Mouse (Mus musculus): ENCODE data around the gene Olfr571. TPM values are rescaled to one million over a fixed set of nuclear protein-coding genes. Genes with fewer than 3 reads are reported as not detected.

The Olfr571 gene
- not detected for total RNA-seq (2021)

DNA sequence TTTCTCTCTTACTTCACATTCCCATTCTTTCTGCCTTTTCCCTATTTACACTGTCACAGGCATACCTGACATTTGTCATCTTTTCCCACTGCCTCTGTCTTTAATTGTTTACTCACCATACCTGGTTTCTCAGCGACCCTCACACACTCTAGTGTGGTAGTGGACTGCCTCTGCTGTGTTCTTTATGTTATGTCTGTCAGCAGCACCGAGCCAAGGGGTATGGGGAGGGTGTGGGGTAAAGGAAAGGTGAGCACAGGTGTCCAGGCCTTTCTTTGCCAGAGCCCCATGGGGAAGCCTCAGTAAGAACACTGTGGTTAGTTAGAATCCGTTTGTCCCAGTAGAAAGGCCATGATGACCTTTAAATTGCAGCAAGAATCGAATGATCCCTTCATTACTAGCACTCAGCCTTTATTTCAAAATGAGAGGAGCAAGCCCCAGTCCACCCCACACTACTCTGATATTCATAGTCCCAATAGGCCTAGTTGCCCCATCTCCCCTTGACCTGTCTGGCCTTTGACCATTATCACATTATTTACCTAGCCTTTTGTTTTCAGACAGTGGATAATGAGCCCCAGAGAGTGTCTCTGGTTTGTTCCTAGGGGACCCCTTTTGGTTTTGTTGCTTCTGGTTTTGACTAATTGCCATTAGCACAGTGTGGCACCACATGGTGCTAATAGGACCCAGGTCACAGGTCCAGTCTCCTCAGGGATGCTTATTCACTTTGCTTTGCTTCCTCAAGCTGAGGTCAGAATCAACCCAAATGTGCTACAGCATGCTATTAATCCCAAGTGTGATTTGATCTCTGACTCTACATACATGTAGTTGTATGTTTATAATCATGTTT is at the start of gene Olfr571:
Gene Olfr571, minus strand, starts transcription at position 505 of the 844 bp plus-strand sequence.
- intact Hi-C loops (cut with DNase I) = loop anchor here (2.0 kb wide), 1 partner anchor 222 kb away; the partner anchor contains the start of gene Olfr557
- no peak for DNase-seq (ENCODE audit: low spot score in 2 of 2)

GRCm38 (mm10) chr7:102962360-102962759 is 45.0 kb upstream of the Olfr571 start, which contains the start of gene Olfr576:
Olfr576 (plus strand) TSS chr7:102962660.
- intact Hi-C loops (cut with DNase I) = no loop called here
- no peak for DNase-seq (ENCODE audit: low spot score in 2 of 2)

DNA sequence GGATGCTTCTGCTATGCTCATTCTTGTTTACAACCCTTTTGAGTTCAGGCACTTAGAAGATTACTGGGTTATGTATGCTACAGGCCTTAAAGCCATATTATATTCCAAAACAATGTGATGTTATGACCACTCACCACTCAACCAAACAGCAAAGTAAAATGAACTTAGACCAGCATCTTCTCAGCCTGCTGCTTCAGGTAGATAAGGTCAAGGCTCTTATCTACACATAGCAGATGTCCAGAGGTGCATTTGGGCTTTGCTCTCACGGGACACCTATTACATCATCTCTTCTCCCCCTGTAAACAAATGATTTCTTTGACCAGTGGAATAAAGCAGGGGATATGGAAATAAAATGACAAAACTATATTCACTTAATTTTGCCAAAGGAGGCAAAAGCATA is 41.3 kb upstream of the Olfr571 start, which contains the start of gene Olfr575:
Gene Olfr575, minus strand, starts transcription at position 183 of the 400 bp plus-strand sequence.
- intact Hi-C loops (cut with DNase I) = no loop called here
- no peak for DNase-seq (ENCODE audit: low spot score in 2 of 2)

DNA sequence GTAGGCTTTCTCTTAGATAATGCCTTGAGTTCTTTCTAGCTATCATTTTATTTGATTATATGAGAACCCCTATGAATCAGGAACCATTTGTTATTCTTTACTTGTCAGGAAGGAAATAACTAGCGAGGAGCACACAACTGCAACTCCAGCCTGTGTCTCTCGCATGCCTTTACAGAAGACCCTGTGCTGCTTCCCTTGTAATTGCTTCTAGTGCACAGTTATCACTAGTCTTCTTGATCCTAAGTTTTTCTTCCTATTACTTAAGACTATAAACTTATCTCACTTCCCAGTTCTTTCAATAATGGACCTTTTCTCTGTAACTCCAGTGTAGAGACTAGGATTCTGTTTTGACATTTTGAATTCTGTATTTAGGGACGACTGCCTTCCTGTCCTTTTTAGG is 40.8 kb upstream of the Olfr571 start:
- intact Hi-C loops (cut with DNase I) = no loop called here

GRCm38 (mm10) chr7:102950732-102951131 is 33.4 kb upstream of the Olfr571 start:
- intact Hi-C loops (cut with DNase I) = no loop called here
- DNase-seq (ENCODE audit: low spot score in 2 of 2) = no peak

More for the DNA sequence above, 40.8 kb upstream of the Olfr571 start:
- DNase-seq (ENCODE audit: low spot score in 2 of 2) = no peak

- DNase-seq (ENCODE audit: low spot score in 2 of 2) = no peak
- intact Hi-C loops (cut with DNase I) = no loop called here
These were observed 30.8 kb upstream of the Olfr571 start, which contains the start of gene Olfr574 for GRCm38 (mm10) chr7:102948167-102948566. Olfr574 (plus strand) TSS chr7:102948467.

DNA sequence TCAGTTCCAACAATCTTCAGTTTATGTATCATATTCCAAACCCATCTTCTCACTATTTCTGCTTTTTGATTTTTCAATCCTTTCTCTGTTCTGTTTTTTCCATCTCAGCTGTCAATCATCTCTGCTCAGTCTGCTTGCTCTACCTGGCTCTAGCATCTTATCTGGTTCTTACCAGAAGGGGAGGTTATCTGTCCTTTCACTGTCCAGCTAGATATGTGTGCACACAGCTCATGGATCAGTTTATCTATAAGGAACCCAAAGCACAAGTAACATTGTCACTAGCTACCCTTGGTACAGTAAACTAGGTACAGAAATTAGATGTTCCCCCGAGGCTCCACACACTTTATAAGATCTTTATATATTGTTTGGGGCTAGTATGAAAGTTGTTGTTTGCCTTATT is 26.1 kb upstream of the Olfr571 start:
- intact Hi-C loops (cut with DNase I) = no loop called here
- no peak for DNase-seq (ENCODE audit: low spot score in 2 of 2)

- DNase-seq (ENCODE audit: low spot score in 2 of 2) = no peak
- intact Hi-C loops (cut with DNase I) = no loop called here
These were observed 25.1 kb upstream of the Olfr571 start, which contains the start of gene Olfr573-ps1 for GRCm38 (mm10) chr7:102942475-102942874. Olfr573-ps1 (minus strand) TSS chr7:102942575.

GRCm38 (mm10) chr7:102927105-102927504 is 9.8 kb upstream of the Olfr571 start:
- intact Hi-C loops (cut with DNase I) = no loop called here
- DNase-seq (ENCODE audit: low spot score in 2 of 2) = no peak

DNA sequence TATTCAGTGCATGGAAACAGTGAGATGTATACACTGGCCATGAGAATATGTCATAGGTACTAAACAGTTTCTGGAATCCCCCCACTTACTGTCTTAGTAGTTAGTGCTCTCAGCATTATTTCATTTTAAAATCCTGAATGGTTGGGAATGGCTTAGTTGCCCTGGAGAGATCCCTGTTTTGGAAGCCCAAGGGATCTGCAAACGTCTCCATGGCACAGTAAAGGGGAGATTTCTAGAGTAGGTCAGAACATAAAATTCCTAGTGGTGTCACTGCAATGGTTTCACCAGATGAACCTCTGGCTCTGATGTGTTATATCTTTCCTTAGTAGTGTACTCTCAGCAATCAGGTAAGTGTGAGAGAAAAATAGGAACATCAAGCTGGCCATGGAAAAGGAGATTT is 6.8 kb upstream of the Olfr571 start, which contains the start of gene Olfr572:
Gene Olfr572, plus strand, starts transcription at position 301 of the 400 bp plus-strand sequence.
- intact Hi-C loops (cut with DNase I) = no loop called here
- no peak for DNase-seq (ENCODE audit: low spot score in 2 of 2)

DNA sequence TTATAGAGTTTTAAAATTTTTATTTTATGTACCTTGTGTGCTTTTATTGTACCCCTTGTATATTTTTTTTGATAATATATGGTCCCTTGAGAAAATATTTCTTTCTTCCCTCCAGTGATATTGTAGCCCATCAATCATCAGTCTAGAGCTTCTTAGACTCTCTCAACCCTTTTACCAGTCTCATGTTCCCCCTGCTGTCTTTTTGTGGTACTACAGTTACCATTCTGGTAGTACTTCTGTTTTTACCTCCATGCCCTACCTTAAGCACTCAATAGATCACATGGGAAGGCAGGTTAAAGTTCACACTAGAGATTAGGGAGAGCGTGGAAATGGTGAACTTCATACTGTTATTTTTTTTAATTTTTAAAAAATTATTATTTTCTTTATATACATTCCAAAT is 2.3 kb upstream of the Olfr571 start:
- intact Hi-C loops (cut with DNase I) = loop anchor here (2.0 kb wide), 1 partner anchor 407 kb away; no protein-coding TSS in a partner anchor
- DNase-seq (ENCODE audit: low spot score in 2 of 2) = peak in 1 of 2 experiments; percentile 38

- intact Hi-C loops (cut with DNase I) = loop anchor here (2.0 kb wide), 1 partner anchor 222 kb away; the partner anchor contains the start of gene Olfr557
- DNase-seq (ENCODE audit: low spot score in 2 of 2) = no peak
These were observed 931 bp downstream of the Olfr571 start for GRCm38 (mm10) chr7:102916405-102916804.

DNA sequence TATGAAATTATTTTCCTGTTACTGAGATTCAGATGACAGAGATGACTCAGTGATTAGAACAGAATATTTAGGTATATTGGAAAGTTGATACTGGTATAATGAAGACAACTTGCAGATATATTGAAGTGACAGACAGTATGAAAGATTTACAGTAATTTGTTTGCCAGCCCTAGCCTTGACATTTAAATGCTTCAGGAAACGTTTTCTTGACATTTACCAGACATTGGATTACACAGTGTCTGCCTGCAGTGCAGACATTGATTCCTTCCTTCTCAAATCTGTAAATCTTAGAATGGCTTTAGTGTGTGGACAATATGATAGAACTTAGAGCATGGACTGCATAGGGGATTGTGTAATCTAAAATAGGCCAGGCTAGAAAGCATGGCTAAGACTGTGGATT is 2.1 kb downstream of the Olfr571 start:
- intact Hi-C loops (cut with DNase I) = no loop called here
- no peak for DNase-seq (ENCODE audit: low spot score in 2 of 2)

DNA sequence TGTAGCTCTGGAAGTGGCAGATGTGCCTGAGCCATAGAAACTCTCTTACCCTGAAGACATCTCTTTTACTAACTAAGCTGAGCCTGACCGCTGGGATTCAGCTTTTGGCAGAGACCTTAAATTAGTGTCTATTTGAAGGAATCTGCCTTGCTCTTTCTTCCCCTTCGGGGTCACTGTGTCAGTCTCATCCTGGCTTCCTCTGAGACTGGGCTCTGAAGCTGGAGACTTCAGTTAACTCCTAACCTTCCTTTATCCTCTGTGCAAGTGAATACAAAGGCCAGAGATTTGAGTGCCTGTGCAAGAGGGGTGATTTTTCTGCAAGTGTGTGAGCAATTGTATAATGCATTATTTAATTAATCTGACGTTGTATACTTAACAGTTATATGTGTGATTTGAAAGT is 26.6 kb downstream of the Olfr571 start, which contains the start of gene Olfr569:
Gene Olfr569, minus strand, starts transcription at position 101 of the 400 bp plus-strand sequence.
- intact Hi-C loops (cut with DNase I) = no loop called here
- DNase-seq (ENCODE audit: low spot score in 2 of 2) = no peak

GRCm38 (mm10) chr7:102876822-102877221 is 40.5 kb downstream of the Olfr571 start, which contains the start of gene Olfr568:
Olfr568 (plus strand) TSS chr7:102877122.
- intact Hi-C loops (cut with DNase I) = no loop called here
- no peak for DNase-seq (ENCODE audit: low spot score in 2 of 2)

DNA sequence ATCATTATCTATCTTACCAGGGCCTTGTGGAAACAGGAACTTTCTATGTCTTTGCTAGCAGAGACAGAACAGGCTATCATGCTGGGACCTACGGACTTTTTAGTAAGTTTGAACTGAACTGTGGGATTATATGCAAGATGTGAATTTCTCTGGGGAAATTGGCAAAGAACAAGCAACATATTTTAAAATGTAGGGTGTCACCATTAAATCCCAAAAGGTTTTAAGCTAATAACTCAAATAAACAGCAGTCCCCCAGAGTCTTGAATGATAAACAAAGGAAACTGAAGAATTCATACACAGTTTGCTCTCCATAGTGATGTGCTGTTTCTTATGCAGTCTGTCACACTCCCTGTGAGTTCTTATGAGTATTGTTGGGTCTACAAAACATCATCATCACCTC is 58.7 kb downstream of the Olfr571 start, which contains the start of gene Olfr566:
Gene Olfr566, minus strand, starts transcription at position 101 of the 400 bp plus-strand sequence.
- intact Hi-C loops (cut with DNase I) = no loop called here
- no peak for DNase-seq (ENCODE audit: low spot score in 2 of 2)

DNA sequence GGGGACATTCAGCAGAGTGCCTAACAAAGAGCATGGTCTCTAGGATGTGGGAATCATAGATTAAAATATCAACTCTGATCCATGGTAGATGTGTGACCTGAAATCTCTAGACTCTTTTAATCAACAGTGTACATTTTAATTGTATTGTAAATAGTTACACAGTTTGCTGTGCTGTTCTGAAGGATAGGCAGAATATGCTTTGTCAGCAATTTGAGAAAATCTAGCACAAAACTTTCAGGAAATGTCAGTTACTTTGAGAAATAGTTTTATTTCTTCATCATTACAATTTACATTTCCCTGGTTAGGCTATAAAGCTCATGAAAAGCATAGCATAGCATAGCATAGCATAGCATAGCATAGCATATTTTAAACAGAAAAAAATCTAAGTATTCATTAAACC is 61.5 kb downstream of the Olfr571 start:
- no peak for DNase-seq (ENCODE audit: low spot score in 2 of 2)
- intact Hi-C loops (cut with DNase I) = no loop called here

Measured in left cerebral cortex, postnatal 25 days (tissue).